Mouse (Mus musculus) MN1 (cell line): ENCODE results near the gene Pms2.

Source experiments
- DNase-seq: peaks from one replicate; pipeline ENCODE4 v3.0.0-alpha.2; 2016; ENCODE audit warnings: low spot score

Gene Pms2

GRCm38 (mm10) chr5:143932831-143933230 is 23.1 kb downstream of the Pms2 start, which contains the start of gene Rsph10b:
Rsph10b (plus strand) TSS chr5:143933035.
- no peak for DNase-seq

- DNase-seq = no peak
Observed at GRCm38 (mm10) chr5:143933414-143933813, 23.6 kb downstream of the Pms2 start.

GRCm38 (mm10) chr5:143933875-143934274 is 24.1 kb downstream of the Pms2 start:
- DNase-seq = no peak

- no peak for DNase-seq
Observed at GRCm38 (mm10) chr5:143936156-143936555, 26.4 kb downstream of the Pms2 start.

- DNase-seq = no peak
Observed at GRCm38 (mm10) chr5:143941588-143941987, 31.8 kb downstream of the Pms2 start.

GRCm38 (mm10) chr5:143943231-143944125 is 33.7 kb downstream of the Pms2 start:
- no peak for DNase-seq

- DNase-seq = no peak
Observed at GRCm38 (mm10) chr5:143948361-143948760, 38.6 kb downstream of the Pms2 start.

GRCm38 (mm10) chr5:143950016-143950415 is 40.3 kb downstream of the Pms2 start:
- no peak for DNase-seq

GRCm38 (mm10) chr5:143957101-143957500 is 47.3 kb downstream of the Pms2 start:
- no peak for DNase-seq

- DNase-seq = no peak
Observed at GRCm38 (mm10) chr5:143959551-143959950, 49.8 kb downstream of the Pms2 start.

- DNase-seq = no peak
Observed at GRCm38 (mm10) chr5:143961176-143961575, 51.4 kb downstream of the Pms2 start.

- DNase-seq = no peak
Observed at GRCm38 (mm10) chr5:143965586-143966345, 56.0 kb downstream of the Pms2 start.

GRCm38 (mm10) chr5:143966671-143967070 is 56.9 kb downstream of the Pms2 start:
- DNase-seq = no peak

GRCm38 (mm10) chr5:143972628-143973027 is 62.9 kb downstream of the Pms2 start:
- no peak for DNase-seq

GRCm38 (mm10) chr5:143974931-143975630 is 65.3 kb downstream of the Pms2 start:
- DNase-seq = peak; percentile 88

- no peak for DNase-seq
Observed at GRCm38 (mm10) chr5:143975631-143975933, 65.8 kb downstream of the Pms2 start.

GRCm38 (mm10) chr5:143976232-143976631 is 66.5 kb downstream of the Pms2 start:
- no peak for DNase-seq

GRCm38 (mm10) chr5:143976726-143977431 is 67.1 kb downstream of the Pms2 start:
- DNase-seq = no peak

- no peak for DNase-seq
Observed at GRCm38 (mm10) chr5:143980858-143981257, 71.1 kb downstream of the Pms2 start.

- DNase-seq = no peak
Observed at GRCm38 (mm10) chr5:143982361-143982760, 72.6 kb downstream of the Pms2 start.
